11 mouse cellular contexts compared by ENCODE assay signal in genomic region chr4:131826905-131827304, GRCm38 (mm10). TPM values are rescaled to one million over a fixed set of nuclear protein-coding genes. Genes with fewer than 3 reads are reported as not detected.
DNase-seq lines count a peak whose midpoint lies in the region; ATAC-seq lines count a peak whose summit lies in the region.
"Had no signal": no experiment of that assay in that cellular context is flagged by ENCODE, and none has a peak within 500 bp of the region (broad histone marks: within the 10 kb centered on the region; RNA-seq: fewer than 3 reads in every experiment).

No protein-coding gene starts in this region.

- no peaks in the 10 kb centered on the region; the same call in 1 of the 2 replicates for H3K27me3 ChIP-seq in hindbrain, embryonic 10.5 days (ENCODE audit: insufficient read depth, poor library complexity, severe bottlenecking)
- H3K27me3 ChIP-seq in hindbrain, embryonic 13.5 days: peaks cover 10% of the 10 kb centered on the region
- H3K27me3 ChIP-seq in intestine, embryonic 15.5 days (replicated peaks): no peaks in the 10 kb centered on the region
- H3K27me3 ChIP-seq in midbrain, embryonic 13.5 days: peaks cover 17% of the 10 kb centered on the region; the same call in 1 of the 2 replicates

- peak; percentile 68 for DNase-seq in hindbrain, embryonic 10.5 days (ENCODE audit: low spot score)
- peak; percentile 79 for DNase-seq in embryo, embryonic 10 days (ENCODE audit: low spot score)
- no peak for DNase-seq in layer of hippocampus, postnatal 36 days
- no peak for DNase-seq in gastrocnemius, postnatal 4 days (ENCODE audit: low spot score in 2 of 2)
- DNase-seq in adrenal gland, postnatal 10 days: no peak
- DNase-seq: adrenal gland, postnatal 25 days; B cell, adult 2 months; lung, postnatal 4 days had no signal

- ATAC-seq in hindbrain, embryonic 13.5 days (ENCODE audit: low FRiP score): no peak
- ATAC-seq in intestine, embryonic 15.5 days: peak; percentile 24; the same call in 1 of the 2 replicates
- peak; percentile 49 for ATAC-seq in midbrain, embryonic 13.5 days

- peak overlapping the region; percentile 23; the same call in 1 of the 2 replicates for H3K4me3 ChIP-seq in hindbrain, embryonic 10.5 days
- no peak overlapping the region for H3K4me3 ChIP-seq in hindbrain, embryonic 13.5 days
- no peak overlapping the region for H3K4me3 ChIP-seq in intestine, embryonic 15.5 days (replicated peaks)
- H3K4me3 ChIP-seq in midbrain, embryonic 13.5 days (replicated peaks): no peak overlapping the region

- peaks cover 71% of the 10 kb centered on the region for H3K4me1 ChIP-seq in hindbrain, embryonic 10.5 days (replicated peaks)
- H3K4me1 ChIP-seq in hindbrain, embryonic 13.5 days (replicated peaks): peaks cover 24% of the 10 kb centered on the region
- H3K4me1 ChIP-seq in intestine, embryonic 15.5 days (replicated peaks): peaks cover 10% of the 10 kb centered on the region; the same call in 1 of the 2 replicates
- H3K4me1 ChIP-seq in midbrain, embryonic 13.5 days (replicated peaks): peaks cover 24% of the 10 kb centered on the region

- no peak overlapping the region for H3K4me2 ChIP-seq in hindbrain, embryonic 13.5 days
- no peak overlapping the region for H3K4me2 ChIP-seq in intestine, embryonic 15.5 days (replicated peaks)
- H3K4me2 ChIP-seq in midbrain, embryonic 13.5 days (replicated peaks): no peak overlapping the region

- peak overlapping the region; percentile 70 for H3K27ac ChIP-seq in hindbrain, embryonic 10.5 days
- no peak overlapping the region for H3K27ac ChIP-seq in hindbrain, embryonic 13.5 days
- no peak overlapping the region for H3K27ac ChIP-seq in intestine, embryonic 15.5 days
- no peak overlapping the region for H3K27ac ChIP-seq in midbrain, embryonic 13.5 days

- no peak overlapping the region for H3K9ac ChIP-seq in hindbrain, embryonic 13.5 days
- H3K9ac ChIP-seq in intestine, embryonic 15.5 days: no peak overlapping the region
- no peak overlapping the region for H3K9ac ChIP-seq in midbrain, embryonic 13.5 days (replicated peaks)

- peaks cover 5% of the 10 kb centered on the region; the same call in 1 of the 2 replicates for H3K36me3 ChIP-seq in hindbrain, embryonic 10.5 days
- no peaks in the 10 kb centered on the region for H3K36me3 ChIP-seq in hindbrain, embryonic 13.5 days
- H3K36me3 ChIP-seq in intestine, embryonic 15.5 days: no peaks in the 10 kb centered on the region
- H3K36me3 ChIP-seq in midbrain, embryonic 13.5 days: no peaks in the 10 kb centered on the region

- 16% methylated on average over 6 of the region's 6 CpGs for WGBS in hindbrain, embryonic 10.5 days
- WGBS in hindbrain, embryonic 13.5 days: 19% methylated on average over 6 of the region's 6 CpGs
- 16% methylated on average over 6 of the region's 6 CpGs for WGBS in intestine, embryonic 15.5 days
- 4% methylated on average over 6 of the region's 6 CpGs for WGBS in midbrain, embryonic 13.5 days

- H3K9me3 ChIP-seq in hindbrain, embryonic 10.5 days: no peaks in the 10 kb centered on the region
- no peaks in the 10 kb centered on the region for H3K9me3 ChIP-seq in hindbrain, embryonic 13.5 days
- no peaks in the 10 kb centered on the region for H3K9me3 ChIP-seq in intestine, embryonic 15.5 days
- no peaks in the 10 kb centered on the region for H3K9me3 ChIP-seq in midbrain, embryonic 13.5 days

RNA-seq across cellular contexts. Expression of gene Ptpru, which starts 11.2 kb away (rescaled TPM):
- 17.0 and 17.2 TPM in 2 replicates for polyA plus RNA-seq in hindbrain, embryonic 10.5 days (2016; fragmentation: Nextera tagmentation; extraction: Ambion mirVana)
- polyA plus RNA-seq in hindbrain, embryonic 13.5 days (2015; fragmentation: Nextera tagmentation; extraction: Ambion mirVana): 13.2 and 18.6 TPM in 2 replicates
- 4.6 and 4.9 TPM in 2 replicates for polyA plus RNA-seq in intestine, embryonic 15.5 days (2015; fragmentation: Nextera tagmentation; extraction: Ambion mirVana)
- polyA plus RNA-seq in midbrain, embryonic 13.5 days (2015; fragmentation: Nextera tagmentation; extraction: Ambion mirVana): 17.2 and 18.9 TPM in 2 replicates
- 100 to 1,000 TPM in 1 of 2 experiments, 10 to 100 TPM in 1; 89.3 to 104 TPM for total RNA-seq in layer of hippocampus, postnatal 36 days (2021)
- total RNA-seq in gastrocnemius, postnatal 4 days (2021): 1 to 10 TPM; 1.3 to 1.4 TPM
- 10 to 100 TPM; 27.0 to 33.8 TPM for total RNA-seq in adrenal gland, postnatal 10 days (2021)

RNA-seq across cellular contexts. Expression of gene Mecr, which starts 16.4 kb away (rescaled TPM):
- polyA plus RNA-seq in hindbrain, embryonic 10.5 days (2016; fragmentation: Nextera tagmentation; extraction: Ambion mirVana): 47.0 and 58.6 TPM in 2 replicates
- polyA plus RNA-seq in hindbrain, embryonic 13.5 days (2015; fragmentation: Nextera tagmentation; extraction: Ambion mirVana): 36.9 and 38.5 TPM in 2 replicates
- 72.6 and 77.4 TPM in 2 replicates for polyA plus RNA-seq in intestine, embryonic 15.5 days (2015; fragmentation: Nextera tagmentation; extraction: Ambion mirVana)
- polyA plus RNA-seq in midbrain, embryonic 13.5 days (2015; fragmentation: Nextera tagmentation; extraction: Ambion mirVana): 38.0 and 38.3 TPM in 2 replicates
- total RNA-seq in layer of hippocampus, postnatal 36 days (2021): 10 to 100 TPM; 29.9 to 34.9 TPM
- total RNA-seq in gastrocnemius, postnatal 4 days (2021): 10 to 100 TPM; 21.0 to 21.1 TPM
- 100 to 1,000 TPM; 144 to 154 TPM for total RNA-seq in adrenal gland, postnatal 10 days (2021)

RNA-seq across cellular contexts. Expression of gene Srsf4, which starts 46.5 kb away (rescaled TPM):
- polyA plus RNA-seq in hindbrain, embryonic 10.5 days (2016; fragmentation: Nextera tagmentation; extraction: Ambion mirVana): 139 and 141 TPM in 2 replicates
- 115 and 119 TPM in 2 replicates for polyA plus RNA-seq in hindbrain, embryonic 13.5 days (2015; fragmentation: Nextera tagmentation; extraction: Ambion mirVana)
- polyA plus RNA-seq in intestine, embryonic 15.5 days (2015; fragmentation: Nextera tagmentation; extraction: Ambion mirVana): 86.6 and 92.6 TPM in 2 replicates
- 134 and 140 TPM in 2 replicates for polyA plus RNA-seq in midbrain, embryonic 13.5 days (2015; fragmentation: Nextera tagmentation; extraction: Ambion mirVana)
- 10 to 100 TPM; 67.8 to 74.8 TPM for total RNA-seq in layer of hippocampus, postnatal 36 days (2021)
- 10 to 100 TPM; 64.3 to 69.4 TPM for total RNA-seq in gastrocnemius, postnatal 4 days (2021)
- 10 to 100 TPM; 65.9 to 68.7 TPM for total RNA-seq in adrenal gland, postnatal 10 days (2021)

Comparison
In these comparisons a context has a peak if more than half of its experiments do, and no peak if none do; other contexts are left out.
1. DNase-seq: peak in hindbrain, embryonic 10.5 days (single experiment) and embryo, embryonic 10 days (single experiment); none in layer of hippocampus, postnatal 36 days (0 of 2), gastrocnemius, postnatal 4 days (0 of 2) and adrenal gland, postnatal 10 days (single experiment).